Mouse (Mus musculus): Measurements from ENCODE around the gene Pla2g2f.

- TF ChIP-seq POLR2A (IDR thresholded peaks at IDR 0.05; ENCODE audit: borderline replicate concordance, control insufficient read depth, low read depth, low read length) = no peak
- peak; percentile 21; the same call in 1 of the 2 replicates for TF ChIP-seq CTCF (IDR thresholded peaks at IDR 0.05; ENCODE audit: control insufficient read depth, insufficient read depth, low read length)
Measured at GRCm38 (mm10) chr4:138748369-138749072, 8.9 kb downstream of the Pla2g2f start.

Data from bone marrow, adult 2 months (tissue).